Mouse (Mus musculus): ENCODE measurements around the gene Tmem74b. TPM values are rescaled to one million over a fixed set of nuclear protein-coding genes. Genes with fewer than 3 reads are reported as not detected.
A peak's percentile ranks its signal among the peaks of the same experiment; 100 is the strongest.

Gene Tmem74b
- polyA plus RNA-seq, 1 experiment from 2014 or later, result 30.8 TPM

DNA sequence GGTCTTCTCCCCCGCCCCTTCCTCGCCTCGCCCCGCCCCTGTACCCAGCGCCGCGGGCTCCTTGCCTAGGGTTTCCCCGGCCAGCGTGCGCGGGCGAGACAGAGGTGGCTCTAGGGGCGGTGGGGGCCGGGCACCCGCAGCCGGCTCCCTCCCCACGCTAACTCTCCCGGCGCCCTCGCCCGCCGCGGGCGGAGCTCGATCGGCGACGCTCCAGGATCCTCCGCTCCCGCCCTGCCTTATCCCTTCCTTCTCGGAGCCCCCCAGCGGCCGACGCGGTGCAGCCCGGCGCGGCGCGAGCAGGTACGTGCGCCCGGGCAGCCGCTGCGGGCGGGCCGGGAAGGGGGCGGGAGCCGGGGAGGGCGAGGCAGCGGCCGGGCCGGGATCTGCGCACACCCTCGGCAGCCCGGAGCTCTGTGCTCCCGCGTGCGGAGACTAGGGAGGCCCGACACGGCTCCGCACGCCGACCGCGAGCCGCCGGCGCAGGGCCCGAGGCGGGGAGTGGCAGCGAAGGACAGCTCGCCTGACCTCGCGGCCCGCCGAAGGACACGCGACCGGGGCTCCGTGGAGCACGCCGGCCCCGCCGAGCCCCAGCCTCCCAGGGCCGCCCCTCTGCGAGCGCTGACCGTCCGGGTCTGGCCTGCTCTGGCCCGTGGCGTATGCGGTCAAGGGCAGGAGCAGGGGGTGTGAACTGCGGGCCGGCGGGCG lies 490 bp downstream of the Tmem74b start:
- under 1% methylated on average over 77 of the region's 97 CpGs for WGBS
- H3K27me3 ChIP-seq (ENCODE audit: control insufficient read depth, insufficient read depth, low read depth, low read length), result no peaks in the 10 kb centered on the region
- ATAC-seq, result peak; percentile 92
- H3K36me3 ChIP-seq (ENCODE audit: control insufficient read depth, insufficient read depth, low read length), result peaks cover 5% of the 10 kb centered on the region
- peak overlapping the region; percentile 76 for H3K4me2 ChIP-seq (ENCODE audit: low read length)
- H3K9me3 ChIP-seq (replicated peaks; ENCODE audit: control insufficient read depth, low read length, poor library complexity, severe bottlenecking), result no peaks in the 10 kb centered on the region
- peak overlapping the region; percentile 78 for H3K27ac ChIP-seq (ENCODE audit: low read length)
- peak overlapping the region; percentile 90 for H3K4me3 ChIP-seq (ENCODE audit: low read depth, low read length)
- peak overlapping the region; percentile 96 for H3K9ac ChIP-seq (ENCODE audit: low read depth, low read length)
- H3K4me1 ChIP-seq (ENCODE audit: control insufficient read depth, insufficient read depth, low read length), result peaks cover 20% of the 10 kb centered on the region

GRCm38 (mm10) chr2:151702851-151703190 lies 1.0 kb downstream of the Tmem74b start:
- H3K9ac ChIP-seq (ENCODE audit: low read depth, low read length), result peak overlapping the region; percentile 96
- H3K4me1 ChIP-seq (ENCODE audit: control insufficient read depth, insufficient read depth, low read length), result peaks cover 20% of the 10 kb centered on the region
- no peaks in the 10 kb centered on the region for H3K9me3 ChIP-seq (replicated peaks; ENCODE audit: control insufficient read depth, low read length, poor library complexity, severe bottlenecking)
- 1% methylated on average over 16 of the region's 17 CpGs for WGBS
- no peaks in the 10 kb centered on the region for H3K27me3 ChIP-seq (ENCODE audit: control insufficient read depth, insufficient read depth, low read depth, low read length)
- peak overlapping the region; percentile 78 for H3K27ac ChIP-seq (ENCODE audit: low read length)
- H3K4me2 ChIP-seq (ENCODE audit: low read length), result peak overlapping the region; percentile 76
- peaks cover 7% of the 10 kb centered on the region for H3K36me3 ChIP-seq (ENCODE audit: control insufficient read depth, insufficient read depth, low read length)
- ATAC-seq, result peak; percentile 68; the same call in 1 of the 2 replicates
- peak overlapping the region; percentile 90 for H3K4me3 ChIP-seq (ENCODE audit: low read depth, low read length)

DNA sequence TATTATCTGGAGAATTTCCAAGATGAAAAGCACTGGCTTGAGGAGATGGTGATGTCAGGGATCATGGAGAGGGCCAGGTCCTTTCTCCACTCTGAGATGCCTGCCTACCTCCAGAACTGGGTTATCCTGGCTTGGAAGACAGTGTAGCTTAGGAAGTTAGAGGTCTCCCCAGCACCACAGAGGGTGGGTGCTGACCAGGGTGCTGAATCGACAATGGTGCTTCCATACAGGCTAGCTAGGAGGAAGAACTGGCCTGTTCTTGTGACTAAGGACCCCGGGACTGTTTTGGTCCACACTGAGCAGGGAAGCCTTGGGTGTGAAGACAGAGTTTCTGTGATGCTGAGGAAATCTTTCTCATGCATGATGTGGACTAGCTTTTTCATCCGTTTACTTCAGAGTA lies 10.8 kb downstream of the Tmem74b start:
- 44% methylated on average over 3 of the region's 3 CpGs for WGBS
- no peak overlapping the region for H3K9ac ChIP-seq (ENCODE audit: low read depth, low read length)
- H3K4me1 ChIP-seq (ENCODE audit: control insufficient read depth, insufficient read depth, low read length), result no peaks in the 10 kb centered on the region
- H3K27me3 ChIP-seq (ENCODE audit: control insufficient read depth, insufficient read depth, low read depth, low read length), result no peaks in the 10 kb centered on the region
- no peaks in the 10 kb centered on the region for H3K9me3 ChIP-seq (replicated peaks; ENCODE audit: control insufficient read depth, low read length, poor library complexity, severe bottlenecking)
- no peak overlapping the region for H3K27ac ChIP-seq (ENCODE audit: low read length)
- H3K4me2 ChIP-seq (ENCODE audit: low read length), result no peak overlapping the region
- H3K4me3 ChIP-seq (ENCODE audit: low read depth, low read length), result no peak overlapping the region
- peaks cover 4% of the 10 kb centered on the region; the same call in 1 of the 2 replicates for H3K36me3 ChIP-seq (ENCODE audit: control insufficient read depth, insufficient read depth, low read length)
- ATAC-seq, result no peak

- no peak overlapping the region for H3K9ac ChIP-seq (ENCODE audit: low read depth, low read length)
- no peaks in the 10 kb centered on the region for H3K9me3 ChIP-seq (replicated peaks; ENCODE audit: control insufficient read depth, low read length, poor library complexity, severe bottlenecking)
- H3K36me3 ChIP-seq (ENCODE audit: control insufficient read depth, insufficient read depth, low read length), result peaks cover 21% of the 10 kb centered on the region
- no peak overlapping the region for H3K27ac ChIP-seq (ENCODE audit: low read length)
- no peaks in the 10 kb centered on the region for H3K4me1 ChIP-seq (ENCODE audit: control insufficient read depth, insufficient read depth, low read length)
- no peak overlapping the region for H3K4me3 ChIP-seq (ENCODE audit: low read depth, low read length)
- H3K4me2 ChIP-seq (ENCODE audit: low read length), result no peak overlapping the region
- H3K27me3 ChIP-seq (ENCODE audit: control insufficient read depth, insufficient read depth, low read depth, low read length), result no peaks in the 10 kb centered on the region
- ATAC-seq, result no peak
- 96% methylated on average over 4 of the region's 4 CpGs for WGBS
These were observed 13.7 kb downstream of the Tmem74b start for GRCm38 (mm10) chr2:151715526-151715925.

- Histone ChIP-seq H3K27me3 (ENCODE audit: control insufficient read depth, insufficient read depth, low read depth, low read length) (no peaks in the 10 kb centered on the region), H3K4me2 (ENCODE audit: low read length) (no peak overlapping the region), H3K4me3 (ENCODE audit: low read depth, low read length) (no peak overlapping the region), H3K36me3 (ENCODE audit: control insufficient read depth, insufficient read depth, low read length) (peaks cover 25% of the 10 kb centered on the region), H3K27ac (ENCODE audit: low read length) (no peak overlapping the region), H3K4me1 (ENCODE audit: control insufficient read depth, insufficient read depth, low read length) (no peaks in the 10 kb centered on the region), H3K9me3 (replicated peaks; ENCODE audit: control insufficient read depth, low read length, poor library complexity, severe bottlenecking) (no peaks in the 10 kb centered on the region), H3K9ac (ENCODE audit: low read depth, low read length) (no peak overlapping the region)
- no peak for ATAC-seq
- 97% methylated on average over 2 of the region's 2 CpGs for WGBS
These were observed 14.7 kb downstream of the Tmem74b start for GRCm38 (mm10) chr2:151716318-151717055.

DNA sequence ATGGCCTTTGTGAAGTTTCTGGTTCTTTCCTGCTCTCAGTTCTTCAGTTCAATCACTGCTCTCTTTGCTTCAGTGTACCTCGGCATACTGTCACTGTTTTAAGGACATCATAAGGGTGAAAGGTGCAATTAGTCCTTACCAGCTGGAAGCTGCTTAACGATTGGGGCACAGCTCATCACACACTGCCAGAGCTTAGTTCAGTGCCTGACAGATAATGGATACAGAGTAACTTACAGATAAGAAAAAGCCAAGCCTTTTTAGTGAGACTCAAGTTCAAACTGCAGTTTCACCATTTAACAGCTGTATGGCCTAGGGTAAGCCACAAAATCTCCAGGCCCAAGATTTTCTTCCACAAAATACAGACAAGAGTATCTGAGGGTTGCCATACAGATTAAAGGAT lies 22.3 kb downstream of the Tmem74b start:
- WGBS, result 93% methylated on average over 2 of the region's 2 CpGs
- Histone ChIP-seq H3K9me3 (replicated peaks; ENCODE audit: control insufficient read depth, low read length, poor library complexity, severe bottlenecking) (no peaks in the 10 kb centered on the region), H3K4me2 (ENCODE audit: low read length) (no peak overlapping the region), H3K4me1 (ENCODE audit: control insufficient read depth, insufficient read depth, low read length) (no peaks in the 10 kb centered on the region), H3K27ac (ENCODE audit: low read length) (no peak overlapping the region), H3K9ac (ENCODE audit: low read depth, low read length) (no peak overlapping the region), H3K27me3 (ENCODE audit: control insufficient read depth, insufficient read depth, low read depth, low read length) (no peaks in the 10 kb centered on the region), H3K36me3 (ENCODE audit: control insufficient read depth, insufficient read depth, low read length) (peaks cover 30% of the 10 kb centered on the region), H3K4me3 (ENCODE audit: low read depth, low read length) (no peak overlapping the region)
- no peak for ATAC-seq

- Histone ChIP-seq H3K9me3 (replicated peaks; ENCODE audit: control insufficient read depth, low read length, poor library complexity, severe bottlenecking) (no peaks in the 10 kb centered on the region), H3K27me3 (ENCODE audit: control insufficient read depth, insufficient read depth, low read depth, low read length) (no peaks in the 10 kb centered on the region), H3K27ac (ENCODE audit: low read length) (no peak overlapping the region), H3K4me2 (ENCODE audit: low read length) (no peak overlapping the region), H3K9ac (ENCODE audit: low read depth, low read length) (no peak overlapping the region), H3K4me3 (ENCODE audit: low read depth, low read length) (no peak overlapping the region), H3K36me3 (ENCODE audit: control insufficient read depth, insufficient read depth, low read length) (peaks cover 23% of the 10 kb centered on the region), H3K4me1 (ENCODE audit: control insufficient read depth, insufficient read depth, low read length) (no peaks in the 10 kb centered on the region)
- no peak for ATAC-seq
- WGBS, result 91% methylated on average over 8 of the region's 8 CpGs
These were observed 31.5 kb downstream of the Tmem74b start for GRCm38 (mm10) chr2:151733151-151733865.

GRCm38 (mm10) chr2:151735422-151735821 lies 33.6 kb downstream of the Tmem74b start:
- H3K9ac ChIP-seq (ENCODE audit: low read depth, low read length), result no peak overlapping the region
- no peak overlapping the region for H3K4me2 ChIP-seq (ENCODE audit: low read length)
- 92% methylated on average over 6 of the region's 6 CpGs for WGBS
- no peak for ATAC-seq
- no peak overlapping the region for H3K27ac ChIP-seq (ENCODE audit: low read length)
- peaks cover 9% of the 10 kb centered on the region for H3K36me3 ChIP-seq (ENCODE audit: control insufficient read depth, insufficient read depth, low read length)
- no peaks in the 10 kb centered on the region for H3K9me3 ChIP-seq (replicated peaks; ENCODE audit: control insufficient read depth, low read length, poor library complexity, severe bottlenecking)
- H3K4me1 ChIP-seq (ENCODE audit: control insufficient read depth, insufficient read depth, low read length), result peaks cover 11% of the 10 kb centered on the region
- no peaks in the 10 kb centered on the region for H3K27me3 ChIP-seq (ENCODE audit: control insufficient read depth, insufficient read depth, low read depth, low read length)
- H3K4me3 ChIP-seq (ENCODE audit: low read depth, low read length), result no peak overlapping the region

DNA sequence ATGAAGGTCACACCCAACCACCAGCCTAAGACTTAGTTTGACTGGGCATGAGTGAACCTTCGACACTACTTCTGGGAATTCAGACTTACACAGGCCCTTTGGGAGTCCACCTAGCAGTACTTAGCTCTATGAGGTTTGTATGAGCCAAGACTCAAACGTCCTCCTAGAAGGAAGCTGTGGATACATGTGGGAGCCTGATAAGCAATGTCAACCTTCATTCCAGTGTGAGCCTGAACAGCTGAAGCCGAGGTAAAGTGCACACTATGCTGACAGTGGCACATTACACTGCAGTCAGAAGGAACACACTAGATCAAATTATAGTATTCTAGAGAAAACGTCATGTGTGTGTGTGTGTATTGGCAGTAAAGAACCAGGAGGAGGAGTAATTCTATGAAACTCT lies 36.7 kb downstream of the Tmem74b start:
- 89% methylated on average over 4 of the region's 4 CpGs for WGBS
- peaks cover 19% of the 10 kb centered on the region for H3K4me1 ChIP-seq (ENCODE audit: control insufficient read depth, insufficient read depth, low read length)
- H3K4me2 ChIP-seq (ENCODE audit: low read length), result no peak overlapping the region
- H3K4me3 ChIP-seq (ENCODE audit: low read depth, low read length), result no peak overlapping the region
- no peaks in the 10 kb centered on the region for H3K9me3 ChIP-seq (replicated peaks; ENCODE audit: control insufficient read depth, low read length, poor library complexity, severe bottlenecking)
- H3K9ac ChIP-seq (ENCODE audit: low read depth, low read length), result no peak overlapping the region
- no peak overlapping the region for H3K27ac ChIP-seq (ENCODE audit: low read length)
- peaks cover 6% of the 10 kb centered on the region for H3K36me3 ChIP-seq (ENCODE audit: control insufficient read depth, insufficient read depth, low read length)
- no peak for ATAC-seq
- H3K27me3 ChIP-seq (ENCODE audit: control insufficient read depth, insufficient read depth, low read depth, low read length), result no peaks in the 10 kb centered on the region

Data from midbrain, embryonic 16.5 days (tissue).